Mouse (Mus musculus): ENCODE measurements at regions not wholly inside any gene's neighbourhood (a gene's known extent, or its start where the extent isn't known, plus 50 kb on each side); places are given as distances from the start of the nearest gene placed in this dataset.

DNA sequence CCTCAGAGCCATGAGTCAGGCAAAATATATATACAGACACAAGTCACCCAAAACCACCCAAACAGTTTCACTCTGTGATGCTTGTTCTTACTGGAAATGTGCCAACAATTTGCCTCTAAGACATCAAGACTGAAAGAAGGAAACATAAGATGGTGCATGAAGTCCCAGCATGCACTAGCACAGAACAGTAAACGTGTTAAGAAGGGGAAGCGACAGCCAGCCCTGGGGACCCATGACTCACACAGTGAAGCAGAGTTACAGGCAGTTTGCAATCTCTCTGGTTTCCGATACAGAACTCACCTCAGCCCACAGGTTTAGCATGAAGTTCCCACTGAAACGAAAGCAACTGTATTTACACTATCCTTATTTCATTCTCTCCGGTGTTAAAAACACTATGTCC is 233.7 kb upstream of the Ank start:
- no peak for TF ChIP-seq POLR2A (IDR thresholded peaks at IDR 0.05; ENCODE audit: borderline replicate concordance, extremely low read depth, insufficient read depth, insufficient read length, poor library complexity, severe bottlenecking)
- no peak for TF ChIP-seq CTCF (IDR thresholded peaks at IDR 0.05; ENCODE audit: borderline replicate concordance, extremely low read depth, insufficient read depth, insufficient read length)
